Mouse (Mus musculus): ENCODE measurements at regions not wholly inside any gene's neighbourhood (a gene's known extent, or its start where the extent isn't known, plus 50 kb on each side); places are given as distances from the start of the nearest gene placed in this dataset.

DNA sequence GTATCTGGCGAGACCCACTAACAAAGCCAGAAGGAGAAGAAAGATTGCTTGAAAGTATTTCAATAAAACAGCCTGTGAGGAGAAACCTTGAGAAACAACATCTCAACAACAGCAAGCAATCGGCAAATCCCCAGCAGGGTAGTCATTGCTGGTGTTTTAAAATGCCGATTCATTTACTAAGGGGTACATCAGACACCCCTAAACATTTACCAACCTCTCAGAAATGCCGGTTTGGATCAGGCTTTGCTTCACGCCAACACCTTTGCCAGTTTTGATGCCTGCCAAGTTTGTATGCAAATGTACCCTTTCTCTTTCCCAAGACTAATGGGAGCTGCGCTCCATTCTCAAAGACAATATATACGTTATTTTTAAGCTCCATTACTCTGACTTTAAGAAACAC lies 383.1 kb downstream of the Prdm2 start:
- ATAC-seq (replicated peaks; ENCODE audit: extremely low read depth, insufficient read depth, low FRiP score), result no peak
- Histone ChIP-seq H3K4me2 (ENCODE audit: low read depth, low read length) (no peak overlapping the region), H3K4me3 (ENCODE audit: low read length) (no peak overlapping the region), H3K27me3 (ENCODE audit: control insufficient read depth, insufficient read depth, low read length) (no peaks in the 10 kb centered on the region), H3K4me1 (ENCODE audit: control insufficient read depth, insufficient read depth, low read length) (no peaks in the 10 kb centered on the region), H3K9ac (ENCODE audit: low read length) (no peak overlapping the region), H3K9me3 (replicated peaks; ENCODE audit: control insufficient read depth, low read length) (no peaks in the 10 kb centered on the region), H3K27ac (ENCODE audit: low read length) (no peak overlapping the region), H3K36me3 (ENCODE audit: control insufficient read depth, insufficient read depth) (no peaks in the 10 kb centered on the region)
- WGBS, result 80% methylated on average over 7 of the region's 7 CpGs

DNA sequence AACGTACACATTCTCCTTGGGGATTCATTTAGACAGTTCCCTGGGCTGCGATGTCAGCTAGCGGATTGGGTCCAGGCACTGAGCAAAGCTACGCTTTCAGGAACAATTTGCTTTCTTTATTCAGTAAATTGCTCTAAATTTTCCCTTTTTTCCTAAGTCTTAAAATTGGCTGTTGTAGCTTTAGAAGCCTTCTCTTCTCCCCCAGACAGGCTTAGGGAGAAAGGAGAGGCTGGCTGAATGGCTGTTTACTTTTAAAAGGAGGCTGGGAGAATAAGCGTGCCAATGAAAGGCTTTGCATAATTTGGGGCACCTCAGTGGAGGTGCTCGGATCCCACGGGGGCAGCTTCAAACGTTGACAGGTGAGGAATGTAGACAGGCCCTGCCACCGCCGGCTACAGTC lies 383.8 kb downstream of the Prdm2 start:
- no peaks in the 10 kb centered on the region for H3K36me3 ChIP-seq (ENCODE audit: control insufficient read depth, insufficient read depth)
- no peak overlapping the region for H3K4me2 ChIP-seq (ENCODE audit: low read depth, low read length)
- no peak overlapping the region for H3K4me3 ChIP-seq (ENCODE audit: low read length)
- H3K27me3 ChIP-seq (ENCODE audit: control insufficient read depth, insufficient read depth, low read length), result no peaks in the 10 kb centered on the region
- no peak overlapping the region for H3K9ac ChIP-seq (ENCODE audit: low read length)
- H3K9me3 ChIP-seq (replicated peaks; ENCODE audit: control insufficient read depth, low read length), result no peaks in the 10 kb centered on the region
- H3K27ac ChIP-seq (ENCODE audit: low read length), result no peak overlapping the region
- WGBS, result 34% methylated on average over 10 of the region's 10 CpGs
- no peak for ATAC-seq (replicated peaks; ENCODE audit: extremely low read depth, insufficient read depth, low FRiP score)
- H3K4me1 ChIP-seq (ENCODE audit: control insufficient read depth, insufficient read depth, low read length), result no peaks in the 10 kb centered on the region

DNA sequence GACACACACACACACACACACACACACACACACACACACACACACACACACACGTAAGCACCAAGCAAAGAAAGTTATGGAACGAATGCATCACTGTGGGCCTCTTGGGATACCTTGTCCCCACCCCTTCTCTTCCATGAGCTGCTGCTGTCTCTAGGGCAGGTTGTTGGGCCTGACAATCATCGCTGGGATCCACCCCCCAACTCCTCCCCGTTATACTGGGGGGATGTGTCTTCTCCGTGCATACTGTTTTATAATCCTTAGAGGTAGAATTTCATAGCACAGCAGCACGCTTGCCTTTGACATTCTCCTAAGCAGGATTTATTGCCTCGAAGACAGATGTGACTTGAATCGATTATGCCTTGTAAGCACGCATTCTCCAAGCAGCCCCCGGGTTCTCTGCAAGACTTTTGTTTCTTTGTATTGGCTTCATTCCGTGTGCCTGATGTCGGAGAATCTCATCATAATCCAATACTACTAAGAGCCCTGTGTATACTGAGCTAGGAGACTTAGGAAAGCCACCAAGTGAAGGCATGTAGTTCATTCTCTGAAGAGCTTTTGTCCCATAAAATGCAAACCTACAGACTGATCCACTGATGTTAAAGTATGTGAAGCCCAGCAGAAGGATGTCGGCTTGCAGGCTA lies 386.4 kb downstream of the Prdm2 start:
- no peak overlapping the region for H3K4me3 ChIP-seq (ENCODE audit: low read length)
- no peaks in the 10 kb centered on the region for H3K27me3 ChIP-seq (ENCODE audit: control insufficient read depth, insufficient read depth, low read length)
- H3K9ac ChIP-seq (ENCODE audit: low read length), result no peak overlapping the region
- H3K4me2 ChIP-seq (ENCODE audit: low read depth, low read length), result no peak overlapping the region
- H3K4me1 ChIP-seq (ENCODE audit: control insufficient read depth, insufficient read depth, low read length), result no peaks in the 10 kb centered on the region
- no peak for ATAC-seq (replicated peaks; ENCODE audit: extremely low read depth, insufficient read depth, low FRiP score)
- H3K27ac ChIP-seq (ENCODE audit: low read length), result no peak overlapping the region
- WGBS, result 59% methylated on average over 13 of the region's 13 CpGs
- no peaks in the 10 kb centered on the region for H3K9me3 ChIP-seq (replicated peaks; ENCODE audit: control insufficient read depth, low read length)
- no peaks in the 10 kb centered on the region for H3K36me3 ChIP-seq (ENCODE audit: control insufficient read depth, insufficient read depth)

DNA sequence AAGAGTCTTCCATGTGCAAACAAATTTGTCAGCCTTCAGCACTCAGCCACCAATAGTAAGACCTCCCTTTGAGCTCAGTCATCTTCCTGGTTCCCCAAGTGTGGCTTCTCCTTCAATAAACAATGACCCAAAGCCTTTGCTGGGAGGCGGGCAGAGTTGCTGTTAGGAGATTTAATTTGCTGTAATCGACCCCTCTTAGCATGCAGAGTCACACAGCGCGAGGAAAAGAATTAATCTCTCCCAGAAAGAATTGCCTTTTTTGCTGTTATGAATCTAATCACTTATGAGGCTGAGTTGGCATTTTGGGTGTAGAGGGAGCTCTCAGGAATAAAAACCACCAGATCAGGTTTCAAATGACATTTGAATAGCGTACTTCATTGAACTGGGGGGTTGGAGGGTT lies 387.0 kb downstream of the Prdm2 start:
- H3K27me3 ChIP-seq (ENCODE audit: control insufficient read depth, insufficient read depth, low read length), result no peaks in the 10 kb centered on the region
- ATAC-seq (replicated peaks; ENCODE audit: extremely low read depth, insufficient read depth, low FRiP score), result no peak
- H3K27ac ChIP-seq (ENCODE audit: low read length), result no peak overlapping the region
- H3K9ac ChIP-seq (ENCODE audit: low read length), result no peak overlapping the region
- H3K4me1 ChIP-seq (ENCODE audit: control insufficient read depth, insufficient read depth, low read length), result no peaks in the 10 kb centered on the region
- no peak overlapping the region for H3K4me2 ChIP-seq (ENCODE audit: low read depth, low read length)
- no peaks in the 10 kb centered on the region for H3K9me3 ChIP-seq (replicated peaks; ENCODE audit: control insufficient read depth, low read length)
- H3K4me3 ChIP-seq (ENCODE audit: low read length), result no peak overlapping the region
- H3K36me3 ChIP-seq (ENCODE audit: control insufficient read depth, insufficient read depth), result no peaks in the 10 kb centered on the region
- WGBS, result 59% methylated on average over 5 of the region's 5 CpGs

DNA sequence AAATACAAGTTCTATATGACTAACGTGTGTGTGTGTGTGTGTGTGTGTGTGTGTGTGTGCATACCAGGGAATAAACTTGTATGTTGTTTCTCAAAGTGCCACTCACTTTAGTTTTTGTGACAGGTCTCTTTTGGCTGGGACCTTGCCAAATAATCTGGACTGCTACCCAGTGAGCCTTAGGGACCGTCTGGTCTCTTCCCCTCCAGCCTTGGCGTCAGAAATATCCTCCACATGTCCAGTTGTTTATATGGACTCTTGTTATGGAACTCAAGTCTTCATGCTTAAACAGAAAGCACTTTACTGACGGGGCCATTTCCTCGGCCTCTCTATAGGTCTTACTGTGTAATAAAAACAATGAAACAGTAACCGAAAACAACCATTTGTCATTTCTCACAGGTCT lies 394.4 kb downstream of the Prdm2 start:
- Histone ChIP-seq H3K4me2 (ENCODE audit: low read depth, low read length) (no peak overlapping the region), H3K4me3 (ENCODE audit: low read length) (no peak overlapping the region), H3K36me3 (ENCODE audit: control insufficient read depth, insufficient read depth) (no peaks in the 10 kb centered on the region), H3K9me3 (replicated peaks; ENCODE audit: control insufficient read depth, low read length) (no peaks in the 10 kb centered on the region), H3K27ac (ENCODE audit: low read length) (no peak overlapping the region), H3K9ac (ENCODE audit: low read length) (no peak overlapping the region), H3K4me1 (ENCODE audit: control insufficient read depth, insufficient read depth, low read length) (no peaks in the 10 kb centered on the region), H3K27me3 (ENCODE audit: control insufficient read depth, insufficient read depth, low read length) (no peaks in the 10 kb centered on the region)
- no peak for ATAC-seq (replicated peaks; ENCODE audit: extremely low read depth, insufficient read depth, low FRiP score)
- 66% methylated on average over 6 of the region's 6 CpGs for WGBS

DNA sequence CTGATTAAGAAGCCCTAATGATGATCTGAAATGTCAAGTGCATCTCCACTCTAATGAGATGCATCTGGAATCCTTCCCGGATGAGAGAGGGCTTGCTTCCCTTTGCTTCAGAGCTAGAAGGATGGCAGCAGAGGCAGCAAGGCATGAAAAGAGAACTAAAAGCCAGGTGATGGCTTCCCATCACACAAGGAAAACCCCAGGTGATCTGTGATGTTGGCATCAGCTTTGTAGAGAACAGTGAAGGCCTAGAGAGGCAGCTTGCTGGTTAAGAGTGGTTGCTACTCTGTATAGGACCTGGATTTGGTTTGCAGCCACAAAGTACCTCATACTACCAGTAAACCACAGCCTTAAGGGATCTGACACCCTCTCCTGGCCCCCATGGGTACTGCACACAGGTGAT lies 395.8 kb downstream of the Prdm2 start:
- Histone ChIP-seq H3K4me2 (ENCODE audit: low read depth, low read length) (no peak overlapping the region), H3K9ac (ENCODE audit: low read length) (no peak overlapping the region), H3K4me1 (ENCODE audit: control insufficient read depth, insufficient read depth, low read length) (no peaks in the 10 kb centered on the region), H3K27ac (ENCODE audit: low read length) (no peak overlapping the region), H3K27me3 (ENCODE audit: control insufficient read depth, insufficient read depth, low read length) (no peaks in the 10 kb centered on the region), H3K4me3 (ENCODE audit: low read length) (no peak overlapping the region), H3K36me3 (ENCODE audit: control insufficient read depth, insufficient read depth) (no peaks in the 10 kb centered on the region), H3K9me3 (replicated peaks; ENCODE audit: control insufficient read depth, low read length) (no peaks in the 10 kb centered on the region)
- no peak for ATAC-seq (replicated peaks; ENCODE audit: extremely low read depth, insufficient read depth, low FRiP score)
- 85% methylated on average over 1 of the region's 1 CpGs for WGBS

DNA sequence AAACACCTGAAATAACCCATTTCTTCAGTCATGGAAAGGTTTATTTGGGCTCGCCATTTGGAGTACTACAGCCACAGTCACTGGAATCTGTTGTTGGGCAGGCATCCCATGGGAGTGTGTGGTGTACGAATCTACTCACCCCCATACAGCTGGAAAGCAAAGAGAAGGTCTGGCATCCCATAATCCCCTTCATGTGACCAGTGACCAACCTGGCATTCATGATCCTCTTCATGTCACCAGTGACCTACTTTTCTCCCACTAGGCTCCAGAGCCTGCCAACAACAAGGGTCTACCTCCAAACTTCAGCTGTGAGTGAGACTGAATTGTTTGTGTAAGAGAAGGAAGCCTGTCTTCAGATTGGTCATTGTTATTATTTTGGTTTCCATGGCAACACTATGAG lies 409.0 kb downstream of the Prdm2 start:
- no peak for ATAC-seq (replicated peaks; ENCODE audit: extremely low read depth, insufficient read depth, low FRiP score)
- Histone ChIP-seq H3K27me3 (ENCODE audit: control insufficient read depth, insufficient read depth, low read length) (no peaks in the 10 kb centered on the region), H3K9me3 (replicated peaks; ENCODE audit: control insufficient read depth, low read length) (no peaks in the 10 kb centered on the region), H3K27ac (ENCODE audit: low read length) (no peak overlapping the region), H3K4me2 (ENCODE audit: low read depth, low read length) (no peak overlapping the region), H3K4me1 (ENCODE audit: control insufficient read depth, insufficient read depth, low read length) (no peaks in the 10 kb centered on the region), H3K9ac (ENCODE audit: low read length) (no peak overlapping the region), H3K4me3 (ENCODE audit: low read length) (no peak overlapping the region), H3K36me3 (ENCODE audit: control insufficient read depth, insufficient read depth) (no peaks in the 10 kb centered on the region)
- WGBS, result 74% methylated on average over 2 of the region's 2 CpGs

DNA sequence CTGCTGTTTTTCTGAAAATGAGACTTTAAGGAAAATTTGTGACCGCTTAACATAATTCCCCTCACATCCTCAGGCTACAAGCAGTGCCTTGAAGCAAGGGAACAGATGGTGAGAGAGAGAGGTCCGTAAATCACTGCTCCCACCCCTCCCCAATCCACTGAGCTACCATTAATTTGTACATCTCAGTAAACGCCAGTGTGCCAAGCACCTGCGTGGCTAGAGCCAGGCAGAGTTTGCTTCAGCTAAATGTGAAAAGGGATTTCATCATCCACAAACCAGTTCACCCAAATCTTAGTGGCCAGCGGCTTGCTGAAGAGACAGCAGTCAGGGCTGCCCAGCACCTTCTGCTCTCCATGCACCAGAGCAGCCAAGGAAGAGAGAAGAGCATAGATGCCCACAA lies 413.5 kb downstream of the Prdm2 start:
- Histone ChIP-seq H3K9me3 (replicated peaks; ENCODE audit: control insufficient read depth, low read length) (no peaks in the 10 kb centered on the region), H3K4me2 (ENCODE audit: low read depth, low read length) (no peak overlapping the region), H3K36me3 (ENCODE audit: control insufficient read depth, insufficient read depth) (no peaks in the 10 kb centered on the region), H3K9ac (ENCODE audit: low read length) (no peak overlapping the region), H3K27ac (ENCODE audit: low read length) (no peak overlapping the region), H3K4me3 (ENCODE audit: low read length) (no peak overlapping the region), H3K4me1 (ENCODE audit: control insufficient read depth, insufficient read depth, low read length) (no peaks in the 10 kb centered on the region), H3K27me3 (ENCODE audit: control insufficient read depth, insufficient read depth, low read length) (no peaks in the 10 kb centered on the region)
- WGBS, result 56% methylated on average over 5 of the region's 5 CpGs
- ATAC-seq (replicated peaks; ENCODE audit: extremely low read depth, insufficient read depth, low FRiP score), result no peak

DNA sequence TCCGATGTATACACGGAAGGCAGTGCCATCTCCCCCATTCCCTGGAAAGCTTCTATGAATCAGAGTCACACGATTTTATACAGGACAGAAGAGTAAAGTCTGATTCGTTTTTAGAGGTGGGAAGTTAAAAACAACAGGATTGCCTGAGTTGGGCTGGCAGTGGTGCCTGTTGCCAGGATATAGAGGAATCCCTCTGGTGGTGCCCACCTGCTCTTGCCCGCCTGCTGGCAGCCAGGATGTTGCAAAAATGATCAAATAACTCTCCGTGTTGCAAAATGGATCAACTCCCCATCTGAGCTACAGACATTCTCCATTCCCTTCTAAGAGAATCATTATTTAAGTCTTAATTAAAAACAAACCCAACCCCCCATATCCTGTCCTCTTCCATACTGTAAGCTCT lies 414.0 kb downstream of the Prdm2 start:
- 70% methylated on average over 6 of the region's 6 CpGs for WGBS
- H3K27me3 ChIP-seq (ENCODE audit: control insufficient read depth, insufficient read depth, low read length), result no peaks in the 10 kb centered on the region
- no peak for ATAC-seq (replicated peaks; ENCODE audit: extremely low read depth, insufficient read depth, low FRiP score)
- no peak overlapping the region for H3K4me2 ChIP-seq (ENCODE audit: low read depth, low read length)
- no peaks in the 10 kb centered on the region for H3K9me3 ChIP-seq (replicated peaks; ENCODE audit: control insufficient read depth, low read length)
- no peaks in the 10 kb centered on the region for H3K36me3 ChIP-seq (ENCODE audit: control insufficient read depth, insufficient read depth)
- H3K9ac ChIP-seq (ENCODE audit: low read length), result no peak overlapping the region
- H3K4me1 ChIP-seq (ENCODE audit: control insufficient read depth, insufficient read depth, low read length), result no peaks in the 10 kb centered on the region
- H3K27ac ChIP-seq (ENCODE audit: low read length), result no peak overlapping the region
- no peak overlapping the region for H3K4me3 ChIP-seq (ENCODE audit: low read length)

DNA sequence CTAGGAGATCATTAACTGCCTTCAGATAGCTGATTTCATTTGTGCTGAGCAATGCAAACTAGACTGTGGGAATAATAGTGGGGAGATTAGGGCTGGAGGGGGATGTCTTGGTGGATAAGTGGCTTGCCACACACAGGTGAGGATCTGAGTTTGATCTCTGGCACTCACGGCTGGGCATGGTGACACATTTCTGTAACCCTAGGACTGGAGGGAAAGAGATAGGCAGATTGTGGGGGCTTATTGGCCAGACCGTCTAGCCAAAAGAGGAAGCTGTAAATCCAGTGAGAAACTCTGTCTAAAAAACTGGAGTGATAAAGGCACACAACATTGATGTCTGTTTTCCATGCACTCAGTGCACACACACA lies 420.2 kb downstream of the Prdm2 start:
- Histone ChIP-seq H3K4me3 (ENCODE audit: low read length) (no peak overlapping the region), H3K9me3 (replicated peaks; ENCODE audit: control insufficient read depth, low read length) (no peaks in the 10 kb centered on the region), H3K27ac (ENCODE audit: low read length) (no peak overlapping the region), H3K36me3 (ENCODE audit: control insufficient read depth, insufficient read depth) (no peaks in the 10 kb centered on the region), H3K27me3 (ENCODE audit: control insufficient read depth, insufficient read depth, low read length) (no peaks in the 10 kb centered on the region), H3K4me1 (ENCODE audit: control insufficient read depth, insufficient read depth, low read length) (no peaks in the 10 kb centered on the region), H3K4me2 (ENCODE audit: low read depth, low read length) (no peak overlapping the region), H3K9ac (ENCODE audit: low read length) (no peak overlapping the region)
- ATAC-seq (replicated peaks; ENCODE audit: extremely low read depth, insufficient read depth, low FRiP score), result no peak
- WGBS, result 41% methylated on average over 2 of the region's 2 CpGs
